Mouse (Mus musculus): ENCODE data around the gene Kif26a. TPM values are rescaled to one million over a fixed set of nuclear protein-coding genes. Genes with fewer than 3 reads are reported as not detected.

Gene Kif26a
- polyA plus RNA-seq, 1 experiment from 2014 or later = 2.1 TPM

DNA sequence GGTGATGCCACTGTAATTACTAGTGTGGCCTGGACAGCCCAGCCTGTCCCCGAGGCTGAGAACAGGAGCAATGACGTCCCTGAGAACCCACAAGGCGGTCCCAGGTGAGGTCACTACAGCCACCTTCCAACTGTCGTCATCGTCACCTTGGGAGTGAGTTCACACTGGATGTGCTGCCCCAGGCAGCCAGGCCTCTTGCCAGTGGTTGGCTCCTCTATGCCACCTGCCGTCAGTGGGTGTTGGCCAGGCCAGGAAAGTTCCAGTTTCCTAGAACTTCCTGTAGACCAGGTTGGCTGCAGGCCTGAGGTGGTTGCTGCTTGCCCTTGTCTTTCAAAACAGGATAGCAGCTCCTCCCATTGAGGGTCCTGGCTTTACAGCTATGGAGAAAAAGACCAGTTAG is 40.9 kb downstream of the Kif26a start:
- Histone ChIP-seq H3K36me3 (ENCODE audit: control insufficient read depth, insufficient read depth) (no peaks in the 10 kb centered on the region), H3K4me3 (ENCODE audit: low read length) (no peak overlapping the region), H3K4me1 (ENCODE audit: control insufficient read depth, insufficient read depth, low read length) (no peaks in the 10 kb centered on the region), H3K27me3 (ENCODE audit: control insufficient read depth, insufficient read depth, low read length) (no peaks in the 10 kb centered on the region), H3K4me2 (ENCODE audit: low read depth, low read length) (no peak overlapping the region), H3K9me3 (replicated peaks; ENCODE audit: control insufficient read depth, low read length) (no peaks in the 10 kb centered on the region), H3K9ac (ENCODE audit: low read length) (no peak overlapping the region), H3K27ac (ENCODE audit: low read length) (no peak overlapping the region)
- 75% methylated on average over 6 of the region's 6 CpGs for WGBS
- no peak for ATAC-seq (replicated peaks; ENCODE audit: extremely low read depth, insufficient read depth, low FRiP score)

DNA sequence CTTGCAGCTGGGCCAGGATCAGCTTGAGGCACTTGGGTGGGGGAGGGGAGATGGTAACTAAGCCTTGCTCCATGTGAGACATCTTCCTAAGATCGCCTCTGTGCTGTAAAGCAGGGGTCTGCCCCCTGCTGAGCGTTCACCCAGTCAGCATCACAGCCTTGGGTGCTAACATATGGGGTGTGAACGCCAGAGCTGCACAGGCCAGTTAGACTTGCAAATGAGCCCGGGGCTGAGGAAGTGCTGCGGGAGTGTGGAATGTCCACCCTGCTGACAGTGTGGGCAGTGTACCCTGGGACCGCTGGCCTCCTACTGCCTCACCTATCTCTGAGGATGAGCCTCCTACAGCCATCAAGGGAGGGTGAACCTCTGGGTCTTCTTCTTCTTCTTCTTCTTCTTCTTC is 45.7 kb downstream of the Kif26a start:
- 23% methylated on average over 6 of the region's 6 CpGs for WGBS
- H3K9ac ChIP-seq (ENCODE audit: low read length) = no peak overlapping the region
- H3K27me3 ChIP-seq (ENCODE audit: control insufficient read depth, insufficient read depth, low read length) = peaks cover 7% of the 10 kb centered on the region

GRCm38 (mm10) chr12:112195019-112195418 is 49.0 kb downstream of the Kif26a start:
- H3K36me3 ChIP-seq (ENCODE audit: control insufficient read depth, insufficient read depth) = no peaks in the 10 kb centered on the region
- no peaks in the 10 kb centered on the region for H3K4me1 ChIP-seq (ENCODE audit: control insufficient read depth, insufficient read depth, low read length)
- H3K27me3 ChIP-seq (ENCODE audit: control insufficient read depth, insufficient read depth, low read length) = peaks cover 7% of the 10 kb centered on the region
- peak overlapping the region; percentile 50 for H3K4me2 ChIP-seq (ENCODE audit: low read depth, low read length)
- H3K9ac ChIP-seq (ENCODE audit: low read length) = no peak overlapping the region
- H3K4me3 ChIP-seq (ENCODE audit: low read length) = 0 out of 2 replicates have a peak overlapping the region, but pooled peaks have one; percentile 4
- no peak overlapping the region for H3K27ac ChIP-seq (ENCODE audit: low read length)
- H3K9me3 ChIP-seq (replicated peaks; ENCODE audit: control insufficient read depth, low read length) = no peaks in the 10 kb centered on the region
- no peak for ATAC-seq (replicated peaks; ENCODE audit: extremely low read depth, insufficient read depth, low FRiP score)
- WGBS = 10% methylated on average over 13 of the region's 13 CpGs

More for the DNA sequence above, 45.7 kb downstream of the Kif26a start:
- H3K4me3 ChIP-seq (ENCODE audit: low read length) = no peak overlapping the region
- H3K4me1 ChIP-seq (ENCODE audit: control insufficient read depth, insufficient read depth, low read length) = no peaks in the 10 kb centered on the region
- ATAC-seq (replicated peaks; ENCODE audit: extremely low read depth, insufficient read depth, low FRiP score) = no peak
- H3K27ac ChIP-seq (ENCODE audit: low read length) = no peak overlapping the region
- H3K9me3 ChIP-seq (replicated peaks; ENCODE audit: control insufficient read depth, low read length) = no peaks in the 10 kb centered on the region
- H3K4me2 ChIP-seq (ENCODE audit: low read depth, low read length) = no peak overlapping the region
- H3K36me3 ChIP-seq (ENCODE audit: control insufficient read depth, insufficient read depth) = no peaks in the 10 kb centered on the region

DNA sequence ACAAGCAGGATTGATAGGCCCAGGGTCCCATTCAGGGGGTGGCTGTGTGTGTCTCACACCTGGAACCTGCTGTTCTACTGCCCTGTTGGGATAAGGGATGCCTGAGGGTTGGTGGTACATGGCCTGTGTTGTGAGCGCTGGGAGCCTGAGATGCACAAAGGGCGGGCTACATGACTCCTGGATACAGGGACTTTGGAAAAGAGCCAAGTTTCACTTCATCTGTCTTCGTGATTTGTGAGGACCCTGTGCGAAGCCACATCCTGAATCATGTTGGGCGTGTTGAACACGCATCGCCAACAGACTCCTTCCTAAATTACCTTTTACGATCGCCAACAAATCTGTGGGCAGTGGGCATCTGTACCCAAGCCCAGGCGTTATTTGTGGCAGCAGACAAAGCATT is 50.6 kb downstream of the Kif26a start:
- peaks cover 7% of the 10 kb centered on the region for H3K27me3 ChIP-seq (ENCODE audit: control insufficient read depth, insufficient read depth, low read length)
- no peaks in the 10 kb centered on the region for H3K36me3 ChIP-seq (ENCODE audit: control insufficient read depth, insufficient read depth)
- H3K9me3 ChIP-seq (replicated peaks; ENCODE audit: control insufficient read depth, low read length) = no peaks in the 10 kb centered on the region
- no peak overlapping the region for H3K4me2 ChIP-seq (ENCODE audit: low read depth, low read length)
- H3K4me3 ChIP-seq (ENCODE audit: low read length) = no peak overlapping the region
- no peaks in the 10 kb centered on the region for H3K4me1 ChIP-seq (ENCODE audit: control insufficient read depth, insufficient read depth, low read length)
- WGBS = 84% methylated on average over 10 of the region's 10 CpGs
- H3K9ac ChIP-seq (ENCODE audit: low read length) = no peak overlapping the region
- no peak for ATAC-seq (replicated peaks; ENCODE audit: extremely low read depth, insufficient read depth, low FRiP score)
- no peak overlapping the region for H3K27ac ChIP-seq (ENCODE audit: low read length)

DNA sequence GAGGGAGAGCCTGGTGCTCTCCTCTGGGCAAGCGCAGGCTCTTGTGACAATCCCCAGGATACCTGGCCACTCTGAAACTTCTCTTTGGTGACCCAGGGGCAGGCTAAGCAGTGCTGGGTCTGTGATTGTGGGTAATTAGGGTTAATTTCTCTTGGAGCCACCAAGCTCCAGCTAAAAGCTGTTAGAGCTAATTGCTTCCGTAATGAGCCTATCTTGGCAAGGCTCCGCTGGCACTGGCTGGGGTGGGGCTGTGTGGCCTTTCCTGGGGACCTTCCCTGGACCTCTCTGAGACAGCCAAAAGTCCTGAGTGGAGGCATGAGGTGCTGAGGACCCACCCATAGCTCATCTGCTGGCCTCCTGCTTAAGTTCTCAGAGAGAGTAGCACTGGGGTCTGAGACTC is 53.4 kb downstream of the Kif26a start:
- Histone ChIP-seq H3K27ac (ENCODE audit: low read length) (no peak overlapping the region), H3K4me1 (ENCODE audit: control insufficient read depth, insufficient read depth, low read length) (no peaks in the 10 kb centered on the region), H3K9ac (ENCODE audit: low read length) (no peak overlapping the region), H3K4me2 (ENCODE audit: low read depth, low read length) (no peak overlapping the region), H3K36me3 (ENCODE audit: control insufficient read depth, insufficient read depth) (no peaks in the 10 kb centered on the region), H3K4me3 (ENCODE audit: low read length) (no peak overlapping the region), H3K27me3 (ENCODE audit: control insufficient read depth, insufficient read depth, low read length) (peaks cover 3% of the 10 kb centered on the region; the same call in 1 of the 2 replicates), H3K9me3 (replicated peaks; ENCODE audit: control insufficient read depth, low read length) (no peaks in the 10 kb centered on the region)
- no peak for ATAC-seq (replicated peaks; ENCODE audit: extremely low read depth, insufficient read depth, low FRiP score)
- 72% methylated on average over 3 of the region's 3 CpGs for WGBS

DNA sequence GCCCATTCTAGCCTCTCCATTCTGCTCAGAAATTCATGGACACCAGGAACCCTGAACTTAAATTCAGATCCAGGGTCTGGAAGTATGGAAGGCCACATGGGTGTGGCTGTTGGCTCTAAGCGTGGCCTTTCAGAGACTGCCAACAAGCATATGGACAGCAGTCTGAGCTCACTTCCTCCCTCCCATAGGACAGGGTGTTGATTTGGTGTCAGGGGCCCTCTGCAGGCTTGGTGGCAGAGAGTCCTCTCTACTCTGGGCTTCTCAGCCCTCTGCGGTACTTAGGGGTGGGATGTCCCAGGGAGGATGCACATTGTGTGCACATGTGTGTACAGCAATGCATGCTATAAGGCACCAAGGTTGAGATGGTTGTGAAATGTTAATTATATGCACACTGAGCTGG is 54.0 kb downstream of the Kif26a start:
- no peak overlapping the region for H3K9ac ChIP-seq (ENCODE audit: low read length)
- 0 out of 2 replicates have a peak, but pooled peaks have one; percentile 49 for ATAC-seq (replicated peaks; ENCODE audit: extremely low read depth, insufficient read depth, low FRiP score)
- H3K4me3 ChIP-seq (ENCODE audit: low read length) = no peak overlapping the region
- 47% methylated on average over 2 of the region's 2 CpGs for WGBS
- H3K4me2 ChIP-seq (ENCODE audit: low read depth, low read length) = no peak overlapping the region
- H3K27me3 ChIP-seq (ENCODE audit: control insufficient read depth, insufficient read depth, low read length) = peaks cover 3% of the 10 kb centered on the region; the same call in 1 of the 2 replicates
- no peaks in the 10 kb centered on the region for H3K4me1 ChIP-seq (ENCODE audit: control insufficient read depth, insufficient read depth, low read length)
- no peaks in the 10 kb centered on the region for H3K9me3 ChIP-seq (replicated peaks; ENCODE audit: control insufficient read depth, low read length)
- H3K36me3 ChIP-seq (ENCODE audit: control insufficient read depth, insufficient read depth) = no peaks in the 10 kb centered on the region
- H3K27ac ChIP-seq (ENCODE audit: low read length) = no peak overlapping the region

- Histone ChIP-seq H3K9ac (ENCODE audit: low read length) (no peak overlapping the region), H3K4me2 (ENCODE audit: low read depth, low read length) (no peak overlapping the region), H3K4me3 (ENCODE audit: low read length) (no peak overlapping the region), H3K4me1 (ENCODE audit: control insufficient read depth, insufficient read depth, low read length) (no peaks in the 10 kb centered on the region), H3K36me3 (ENCODE audit: control insufficient read depth, insufficient read depth) (no peaks in the 10 kb centered on the region), H3K27ac (ENCODE audit: low read length) (no peak overlapping the region), H3K9me3 (replicated peaks; ENCODE audit: control insufficient read depth, low read length) (no peaks in the 10 kb centered on the region), H3K27me3 (ENCODE audit: control insufficient read depth, insufficient read depth, low read length) (no peaks in the 10 kb centered on the region)
- WGBS = 74% methylated on average over 2 of the region's 2 CpGs
- ATAC-seq (replicated peaks; ENCODE audit: extremely low read depth, insufficient read depth, low FRiP score) = no peak
Observed at GRCm38 (mm10) chr12:112207163-112207562, 61.2 kb downstream of the Kif26a start.

DNA sequence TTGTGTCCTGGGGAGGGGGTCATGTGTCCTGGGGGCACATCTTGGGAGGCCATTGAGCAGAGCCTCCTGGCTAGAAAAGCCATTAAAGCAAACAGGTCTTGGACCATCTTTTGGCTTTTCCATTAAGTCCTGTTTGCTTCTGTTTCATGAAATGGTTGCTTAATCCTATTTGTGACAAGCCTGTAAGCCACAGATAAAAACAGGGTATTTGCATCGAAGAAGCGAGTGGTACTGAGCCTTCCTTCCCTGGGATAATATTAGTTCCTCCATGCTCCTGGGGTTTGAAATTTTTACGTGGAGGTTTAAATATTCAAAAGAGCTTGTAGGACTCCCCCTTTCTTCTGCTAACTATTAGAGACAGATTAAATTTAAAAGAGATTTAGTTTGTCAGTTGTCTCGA is 61.7 kb downstream of the Kif26a start:
- H3K9me3 ChIP-seq (replicated peaks; ENCODE audit: control insufficient read depth, low read length) = no peaks in the 10 kb centered on the region
- ATAC-seq (replicated peaks; ENCODE audit: extremely low read depth, insufficient read depth, low FRiP score) = no peak

DNA sequence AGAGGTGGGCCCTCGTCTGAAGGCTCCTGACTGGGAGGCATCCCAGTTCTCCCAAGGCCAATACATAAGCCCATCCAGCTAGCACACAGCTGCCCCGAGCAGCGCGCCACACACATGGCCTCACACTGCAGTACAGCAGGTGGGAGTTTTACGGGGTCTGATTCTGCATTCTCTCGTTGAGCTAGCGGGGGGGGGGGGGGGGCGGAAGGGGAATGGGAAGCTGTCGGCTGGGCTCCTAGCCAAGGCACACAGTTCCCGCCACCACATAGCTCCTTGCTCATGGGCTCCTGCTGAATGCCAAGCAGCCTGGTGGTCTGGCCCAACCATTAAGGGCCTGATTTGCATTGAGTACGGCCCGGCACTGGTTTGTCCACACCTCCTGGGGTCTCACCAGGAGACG is 64.6 kb downstream of the Kif26a start:
- ATAC-seq (replicated peaks; ENCODE audit: extremely low read depth, insufficient read depth, low FRiP score) = no peak
- Histone ChIP-seq H3K9ac (ENCODE audit: low read length) (no peak overlapping the region), H3K4me3 (ENCODE audit: low read length) (no peak overlapping the region), H3K4me2 (ENCODE audit: low read depth, low read length) (no peak overlapping the region), H3K4me1 (ENCODE audit: control insufficient read depth, insufficient read depth, low read length) (no peaks in the 10 kb centered on the region), H3K36me3 (ENCODE audit: control insufficient read depth, insufficient read depth) (no peaks in the 10 kb centered on the region), H3K9me3 (replicated peaks; ENCODE audit: control insufficient read depth, low read length) (no peaks in the 10 kb centered on the region), H3K27ac (ENCODE audit: low read length) (no peak overlapping the region), H3K27me3 (ENCODE audit: control insufficient read depth, insufficient read depth, low read length) (no peaks in the 10 kb centered on the region)
- 54% methylated on average over 11 of the region's 13 CpGs for WGBS

More for the DNA sequence above, 61.7 kb downstream of the Kif26a start:
- H3K4me2 ChIP-seq (ENCODE audit: low read depth, low read length) = no peak overlapping the region
- H3K27me3 ChIP-seq (ENCODE audit: control insufficient read depth, insufficient read depth, low read length) = no peaks in the 10 kb centered on the region
- WGBS = 83% methylated on average over 4 of the region's 4 CpGs
- no peaks in the 10 kb centered on the region for H3K36me3 ChIP-seq (ENCODE audit: control insufficient read depth, insufficient read depth)
- no peak overlapping the region for H3K4me3 ChIP-seq (ENCODE audit: low read length)
- H3K9ac ChIP-seq (ENCODE audit: low read length) = no peak overlapping the region
- no peak overlapping the region for H3K27ac ChIP-seq (ENCODE audit: low read length)
- H3K4me1 ChIP-seq (ENCODE audit: control insufficient read depth, insufficient read depth, low read length) = no peaks in the 10 kb centered on the region

Measured in heart, embryonic 16.5 days (tissue).